ENCODE assay signal across 27 mouse cellular contexts in the genomic region with DNA sequence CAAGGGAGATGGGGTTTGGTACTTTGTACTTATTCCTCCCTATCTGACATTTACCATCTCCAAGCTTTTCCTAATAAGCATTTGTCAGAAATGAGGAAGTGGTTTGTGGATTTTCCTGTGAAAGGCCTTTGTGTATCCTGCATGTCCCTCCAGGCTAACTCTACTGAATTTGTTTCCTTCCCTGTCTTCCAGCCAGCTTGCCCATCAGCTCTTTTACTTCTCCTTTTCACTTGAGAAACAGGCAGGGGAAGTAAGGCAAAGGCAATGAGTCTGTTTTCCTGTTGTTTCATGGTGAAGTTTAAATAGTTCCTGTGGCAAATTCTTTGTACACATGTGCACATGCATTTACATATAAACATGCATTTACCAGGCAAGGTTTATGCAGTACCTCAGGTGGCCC. TPM values are rescaled to one million over a fixed set of nuclear protein-coding genes. Genes with fewer than 3 reads are reported as not detected.
DNase-seq lines count a peak whose midpoint lies in the region; ATAC-seq lines count a peak whose summit lies in the region.
"Had no signal": no experiment of that assay in that cellular context is flagged by ENCODE, and none has a peak within 500 bp of the region (broad histone marks: within the 10 kb centered on the region; RNA-seq: fewer than 3 reads in every experiment).

No protein-coding gene starts in this region.

- H3K36me3 ChIP-seq in forebrain, embryonic 16.5 days (ENCODE audit: control insufficient read depth, insufficient read depth): no peaks in the 10 kb centered on the region
- H3K36me3 ChIP-seq: embryonic facial prominence, embryonic 13.5 days; forebrain, embryonic 10.5 days; forebrain, embryonic 15.5 days; heart, embryonic 10.5 days; heart, embryonic 15.5 days; stomach, embryonic 15.5 days had no signal

- DNase-seq in heart, adult 8-10 months (ENCODE audit: low spot score): peak; percentile 35
- DNase-seq in heart, postnatal 36 days: no peak
- DNase-seq in 416B (ENCODE audit: low read depth): peak; percentile 62
- no peak for DNase-seq in layer of hippocampus, adult 11-12 months (ENCODE audit: low spot score)
- no peak for DNase-seq in kidney, adult 9 months
- DNase-seq: adrenal gland, adult 2 months; cerebellum, adult 11-12 months; cerebellum, adult 9-11 months; heart, postnatal 4 days; kidney, postnatal 14 days; liver; midbrain, embryonic 14.5 days; right cerebral cortex, postnatal 4 days; thymus, postnatal 14 days had no signal

- intact Hi-C loops in heart, postnatal 36 days (cut with DNase I): no loop called here

- H3K4me3 ChIP-seq in forebrain, embryonic 16.5 days (replicated peaks; ENCODE audit: low read length): no peak overlapping the region
- H3K4me3 ChIP-seq: embryonic facial prominence, embryonic 13.5 days; forebrain, embryonic 10.5 days; forebrain, embryonic 15.5 days; heart, embryonic 10.5 days; heart, embryonic 15.5 days; stomach, embryonic 15.5 days had no signal

- no peaks in the 10 kb centered on the region for H3K27me3 ChIP-seq in forebrain, embryonic 16.5 days (replicated peaks; ENCODE audit: control insufficient read depth, insufficient read depth, low read length)
- H3K27me3 ChIP-seq: embryonic facial prominence, embryonic 13.5 days; forebrain, embryonic 15.5 days; heart, embryonic 15.5 days; stomach, embryonic 15.5 days had no signal

- peak; percentile 95 for ATAC-seq in common myeloid progenitor, adult 5-6 weeks (replicated peaks; ENCODE audit: low read depth, poor library complexity, severe bottlenecking)
- peak; percentile 93 for ATAC-seq in megakaryocyte progenitor cell, adult 5-6 weeks (replicated peaks; ENCODE audit: poor library complexity)
- no peak for ATAC-seq in forebrain, embryonic 16.5 days
- ATAC-seq: activated CD4-positive, CD25-positive, alpha-beta regulatory T cell, adult 4 months; CD4-positive, CD25-positive, alpha-beta regulatory T cell, adult 4 months; forebrain, embryonic 15.5 days; intestine, postnatal 0 days had no signal

- no peaks in the 10 kb centered on the region for H3K4me1 ChIP-seq in forebrain, embryonic 16.5 days (replicated peaks; ENCODE audit: control insufficient read depth, insufficient read depth, low read length)
- H3K4me1 ChIP-seq: embryonic facial prominence, embryonic 13.5 days; forebrain, embryonic 15.5 days; heart, embryonic 10.5 days; heart, embryonic 15.5 days; stomach, embryonic 15.5 days had no signal

- H3K27ac ChIP-seq in forebrain, embryonic 16.5 days (ENCODE audit: low read length): no peak overlapping the region
- H3K27ac ChIP-seq: embryonic facial prominence, embryonic 13.5 days; forebrain, embryonic 10.5 days; forebrain, embryonic 15.5 days; heart, embryonic 10.5 days; heart, embryonic 15.5 days; hindbrain, embryonic 14.5 days; stomach, embryonic 15.5 days had no signal

- H3K9me3 ChIP-seq in forebrain, embryonic 16.5 days (ENCODE audit: control insufficient read depth, low read length): no peaks in the 10 kb centered on the region
- H3K9me3 ChIP-seq: embryonic facial prominence, embryonic 13.5 days; forebrain, embryonic 10.5 days; forebrain, embryonic 15.5 days; heart, embryonic 10.5 days; heart, embryonic 15.5 days; stomach, embryonic 15.5 days had no signal

- H3K4me2 ChIP-seq in forebrain, embryonic 16.5 days (ENCODE audit: low read length): no peak overlapping the region
- H3K4me2 ChIP-seq: embryonic facial prominence, embryonic 13.5 days; forebrain, embryonic 15.5 days; heart, embryonic 15.5 days; hindbrain, embryonic 14.5 days; stomach, embryonic 15.5 days had no signal

- H3K9ac ChIP-seq in forebrain, embryonic 16.5 days (replicated peaks; ENCODE audit: low read depth, low read length): no peak overlapping the region
- H3K9ac ChIP-seq: embryonic facial prominence, embryonic 13.5 days; forebrain, embryonic 15.5 days; heart, embryonic 15.5 days; hindbrain, embryonic 14.5 days; stomach, embryonic 15.5 days had no signal

RNA-seq across cellular contexts. Expression of gene Mctp1, which starts 11.6 kb away (rescaled TPM):
- total RNA-seq in heart, adult 8-10 months (2022): 1 to 10 TPM; 2.7 to 3.3 (median 2.8) TPM
- total RNA-seq in heart, postnatal 36 days (2021): 1 to 10 TPM; 2.7 to 2.9 TPM
- total RNA-seq in common myeloid progenitor, adult 5-6 weeks (2017): 44.1 and 44.2 TPM in 2 replicates
- 71.7 and 78.7 TPM in 2 replicates for total RNA-seq in megakaryocyte progenitor cell, adult 5-6 weeks (2015)
- 68.6 and 87.1 TPM in 2 replicates for total RNA-seq in megakaryocyte progenitor cell, adult 5-6 weeks (2017)
- 5.9 and 8.0 TPM in 2 replicates for polyA plus RNA-seq in forebrain, embryonic 16.5 days (2015; fragmentation: Nextera tagmentation; extraction: Ambion mirVana)

Comparison
In these comparisons a context has a peak if more than half of its experiments do, and no peak if none do; other contexts are left out.
1. DNase-seq: peak in heart, adult 8-10 months (single experiment) and 416B (single experiment); none in heart, postnatal 36 days (0 of 2), layer of hippocampus, adult 11-12 months (single experiment) and kidney, adult 9 months (single experiment).
2. RNA of gene Mctp1, which starts 11.6 kb away (total RNA-seq): 68.6 to 87.1 TPM in megakaryocyte progenitor cell, adult 5-6 weeks and 44.1 to 44.2 TPM in common myeloid progenitor, adult 5-6 weeks; 2.7 to 2.9 TPM in heart, postnatal 36 days and 2.7 to 3.3 TPM in heart, adult 8-10 months; every median in the first group is over 10 times any median in the second.